Mouse (Mus musculus): ENCODE data around the gene Bhlha15. TPM values are rescaled to one million over a fixed set of nuclear protein-coding genes. Genes with fewer than 3 reads are reported as not detected.

Gene Bhlha15
- polyA plus RNA-seq (2014; fragmentation: Nextera tagmentation; extraction: Ambion mirVana) = 0.12 TPM in 1 of 2 replicates, not detected in the other

DNA sequence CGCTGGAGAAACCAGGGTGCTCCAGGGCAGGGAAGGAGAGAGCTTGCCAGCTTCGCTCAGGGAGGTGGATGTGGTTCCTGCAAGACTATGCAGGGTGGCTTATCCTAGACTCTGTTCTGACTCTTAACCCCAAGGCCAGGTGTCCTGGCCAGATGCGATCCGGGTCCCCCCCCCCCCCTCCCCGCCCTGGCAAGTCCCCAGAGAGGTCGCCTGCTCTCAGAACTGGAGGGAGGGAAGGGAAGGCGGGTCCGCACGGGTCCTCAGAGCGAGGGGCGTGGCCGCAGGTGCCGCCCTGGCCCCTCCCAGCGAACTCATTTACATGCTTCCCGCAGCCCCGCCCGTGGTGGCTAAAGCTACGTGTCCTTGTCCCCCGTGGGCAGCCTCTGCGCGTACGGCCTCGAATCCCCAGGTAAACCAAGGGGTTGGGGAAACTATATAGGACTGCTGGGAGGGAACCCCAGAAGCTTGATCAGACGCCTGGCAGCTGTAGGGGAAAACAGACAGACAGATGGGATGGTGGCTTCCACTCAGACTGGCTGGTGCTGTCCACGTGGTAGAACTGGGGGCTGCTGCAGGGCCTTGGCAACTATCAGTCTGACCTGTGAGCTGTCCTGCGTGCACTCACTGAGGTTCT is at the start of gene Bhlha15:
TSS of gene Bhlha15 (plus strand) at position 337 of the 634 bp plus-strand sequence.
- 5% methylated on average over 22 of the region's 26 CpGs for WGBS
- no peaks in the 10 kb centered on the region for H3K9me3 ChIP-seq (ENCODE audit: control insufficient read depth, low read length)
- H3K27ac ChIP-seq (ENCODE audit: low read depth, low read length) = no peak within 1 kb of the TSS
- no peak within 1 kb of the TSS for H3K9ac ChIP-seq (ENCODE audit: low read length)
- no peaks in the 10 kb centered on the region for H3K36me3 ChIP-seq (ENCODE audit: control insufficient read depth, insufficient read depth, low read length)
- H3K27me3 ChIP-seq (ENCODE audit: control insufficient read depth, insufficient read depth, low read length) = no peaks in the 10 kb centered on the region
- ATAC-seq (replicated peaks; ENCODE audit: low FRiP score) (peak; percentile 24; the same call in 1 of the 2 replicates), DNase-seq (ENCODE audit: low spot score) (peak; percentile 69)
- H3K4me1 ChIP-seq (replicated peaks; ENCODE audit: control insufficient read depth, insufficient read depth, low read length) = peaks cover 8% of the 10 kb centered on the region; the same call in 1 of the 2 replicates
- H3K4me2 ChIP-seq (ENCODE audit: low read depth, low read length, severe bottlenecking) = peak within 1 kb of the TSS; percentile 50
- peak within 1 kb of the TSS; percentile 11; the same call in 1 of the 2 replicates for H3K4me3 ChIP-seq (ENCODE audit: low read depth, low read length)

DNA sequence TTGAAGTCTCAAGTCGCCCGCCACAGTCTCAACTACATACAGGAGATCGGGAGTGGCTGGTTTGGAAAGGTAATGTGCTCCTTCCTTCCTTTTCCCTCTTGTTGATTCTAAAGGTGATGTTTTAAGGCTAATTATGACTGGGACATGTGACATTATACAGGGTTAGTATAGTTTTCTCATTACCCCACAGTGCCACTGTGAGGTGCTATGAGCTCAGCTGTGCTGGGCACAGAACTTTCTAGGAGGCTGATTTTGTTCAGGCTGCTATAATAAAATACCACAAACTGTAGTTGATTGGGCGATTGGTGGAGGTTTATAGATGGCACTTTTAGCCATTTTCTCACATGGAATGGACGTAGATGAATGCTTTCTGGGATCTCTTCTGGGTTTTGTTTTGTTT is 46.6 kb upstream of the Bhlha15 start:
- no peak overlapping the region for H3K27ac ChIP-seq (ENCODE audit: low read depth, low read length)
- H3K9me3 ChIP-seq (ENCODE audit: control insufficient read depth, low read length) = no peaks in the 10 kb centered on the region
- no peak overlapping the region for H3K4me2 ChIP-seq (ENCODE audit: low read depth, low read length, severe bottlenecking)
- no peaks in the 10 kb centered on the region for H3K4me1 ChIP-seq (replicated peaks; ENCODE audit: control insufficient read depth, insufficient read depth, low read length)
- H3K9ac ChIP-seq (ENCODE audit: low read length) = no peak overlapping the region
- 95% methylated on average over 5 of the region's 5 CpGs for WGBS
- DNase-seq (ENCODE audit: low spot score) (no peak), ATAC-seq (replicated peaks; ENCODE audit: low FRiP score) (no peak)
- H3K4me3 ChIP-seq (ENCODE audit: low read depth, low read length) = no peak overlapping the region
- H3K27me3 ChIP-seq (ENCODE audit: control insufficient read depth, insufficient read depth, low read length) = no peaks in the 10 kb centered on the region
- H3K36me3 ChIP-seq (ENCODE audit: control insufficient read depth, insufficient read depth, low read length) = no peaks in the 10 kb centered on the region; the same call in 1 of the 2 replicates

DNA sequence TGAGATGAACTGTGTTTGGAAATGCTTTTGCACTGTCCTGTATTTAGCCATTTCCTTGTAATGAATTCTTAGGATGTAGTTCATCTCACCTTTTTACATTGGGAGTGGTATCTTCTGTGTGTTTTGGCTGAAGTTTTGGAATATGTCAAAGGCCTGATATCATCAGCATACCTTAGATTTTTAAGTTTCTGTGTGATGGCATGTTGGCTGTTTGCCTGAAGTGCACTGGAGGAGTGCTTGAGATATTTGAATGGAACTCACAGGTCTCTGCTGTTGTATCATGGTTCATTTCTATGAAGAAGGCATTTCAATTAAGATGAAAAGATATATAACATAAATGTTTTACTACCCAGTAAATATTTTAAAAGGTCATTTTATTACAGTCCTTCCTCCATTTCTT is 43.2 kb upstream of the Bhlha15 start:
- no peaks in the 10 kb centered on the region for H3K27me3 ChIP-seq (ENCODE audit: control insufficient read depth, insufficient read depth, low read length)
- peaks cover 3% of the 10 kb centered on the region; the same call in 1 of the 2 replicates for H3K36me3 ChIP-seq (ENCODE audit: control insufficient read depth, insufficient read depth, low read length)
- H3K9ac ChIP-seq (ENCODE audit: low read length) = no peak overlapping the region
- no peak overlapping the region for H3K4me3 ChIP-seq (ENCODE audit: low read depth, low read length)
- H3K27ac ChIP-seq (ENCODE audit: low read depth, low read length) = no peak overlapping the region
- no peak for DNase-seq (ENCODE audit: low spot score)
- H3K4me1 ChIP-seq (replicated peaks; ENCODE audit: control insufficient read depth, insufficient read depth, low read length) = no peaks in the 10 kb centered on the region
- ATAC-seq (replicated peaks; ENCODE audit: low FRiP score) = no peak
- H3K9me3 ChIP-seq (ENCODE audit: control insufficient read depth, low read length) = no peaks in the 10 kb centered on the region
- H3K4me2 ChIP-seq (ENCODE audit: low read depth, low read length, severe bottlenecking) = no peak overlapping the region

DNA sequence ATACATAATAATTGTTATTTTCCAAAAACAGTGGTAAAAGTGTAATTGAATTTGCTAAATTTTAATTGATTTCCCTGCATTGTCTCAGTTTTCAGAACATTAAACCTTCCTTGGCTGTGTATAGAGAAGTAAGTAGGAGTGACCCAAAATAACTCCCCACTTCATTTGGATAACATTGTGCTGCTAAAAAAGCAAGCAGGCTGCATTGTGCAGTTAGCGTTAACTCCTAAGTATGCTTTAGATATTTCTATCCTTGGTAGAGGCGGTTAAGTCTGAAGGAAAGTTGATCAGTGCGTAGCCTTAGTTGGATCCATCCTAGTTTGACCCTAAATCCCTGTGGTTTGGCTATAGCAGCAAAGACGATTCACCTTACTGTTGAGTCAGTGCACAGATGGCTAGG is 40.6 kb upstream of the Bhlha15 start:
- Histone ChIP-seq H3K27ac (ENCODE audit: low read depth, low read length) (no peak overlapping the region), H3K9me3 (ENCODE audit: control insufficient read depth, low read length) (no peaks in the 10 kb centered on the region), H3K27me3 (ENCODE audit: control insufficient read depth, insufficient read depth, low read length) (no peaks in the 10 kb centered on the region), H3K36me3 (ENCODE audit: control insufficient read depth, insufficient read depth, low read length) (peaks cover 3% of the 10 kb centered on the region; the same call in 1 of the 2 replicates), H3K9ac (ENCODE audit: low read length) (no peak overlapping the region), H3K4me2 (ENCODE audit: low read depth, low read length, severe bottlenecking) (no peak overlapping the region), H3K4me1 (replicated peaks; ENCODE audit: control insufficient read depth, insufficient read depth, low read length) (no peaks in the 10 kb centered on the region), H3K4me3 (ENCODE audit: low read depth, low read length) (no peak overlapping the region)
- DNase-seq (ENCODE audit: low spot score) = no peak
- ATAC-seq (replicated peaks; ENCODE audit: low FRiP score) = no peak
- WGBS = 95% methylated on average over 4 of the region's 4 CpGs

DNA sequence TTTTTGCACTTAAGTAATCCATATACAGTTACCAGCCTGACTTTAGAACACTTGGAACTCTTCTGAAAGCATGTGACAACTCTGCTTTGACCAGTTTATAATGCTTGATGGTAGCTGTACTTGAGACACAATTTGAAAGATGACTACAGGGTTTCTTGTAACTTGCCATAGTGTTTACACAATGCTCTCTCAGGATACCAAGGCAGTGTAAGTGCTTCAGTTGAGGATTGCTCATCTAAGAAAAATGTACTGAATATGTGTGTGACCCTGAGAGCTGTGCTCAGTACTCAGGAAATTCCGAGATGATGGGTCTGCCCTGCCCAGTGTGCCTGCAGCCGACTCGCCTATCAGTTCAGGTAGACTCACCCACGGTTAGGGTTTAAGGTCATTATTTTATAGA is 38.8 kb upstream of the Bhlha15 start:
- Histone ChIP-seq H3K4me3 (ENCODE audit: low read depth, low read length) (no peak overlapping the region), H3K9me3 (ENCODE audit: control insufficient read depth, low read length) (no peaks in the 10 kb centered on the region), H3K9ac (ENCODE audit: low read length) (no peak overlapping the region), H3K27ac (ENCODE audit: low read depth, low read length) (no peak overlapping the region), H3K4me1 (replicated peaks; ENCODE audit: control insufficient read depth, insufficient read depth, low read length) (no peaks in the 10 kb centered on the region), H3K36me3 (ENCODE audit: control insufficient read depth, insufficient read depth, low read length) (peaks cover 3% of the 10 kb centered on the region; the same call in 1 of the 2 replicates), H3K27me3 (ENCODE audit: control insufficient read depth, insufficient read depth, low read length) (no peaks in the 10 kb centered on the region), H3K4me2 (ENCODE audit: low read depth, low read length, severe bottlenecking) (no peak overlapping the region)
- DNase-seq (ENCODE audit: low spot score) (no peak), ATAC-seq (replicated peaks; ENCODE audit: low FRiP score) (no peak)
- WGBS = 96% methylated on average over 4 of the region's 4 CpGs

DNA sequence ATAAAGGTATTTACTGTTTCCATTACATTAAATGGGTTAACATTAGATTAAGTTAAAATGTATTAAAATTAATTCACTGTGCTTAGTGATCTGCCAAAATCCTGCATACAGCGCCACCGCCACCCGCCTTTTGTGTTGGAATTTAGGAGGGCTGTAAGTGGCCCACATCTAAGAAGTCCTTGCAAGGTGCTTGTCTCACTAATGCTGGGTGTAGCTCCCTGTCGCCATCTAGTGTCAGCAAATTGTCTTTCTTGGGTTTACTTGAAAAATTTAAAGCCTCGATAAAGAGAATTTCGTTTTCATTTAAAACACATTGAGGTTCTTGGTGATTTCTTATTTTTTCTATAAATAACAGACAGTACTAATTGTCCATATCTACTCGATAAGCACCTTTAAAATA is 35.6 kb upstream of the Bhlha15 start:
- H3K27ac ChIP-seq (ENCODE audit: low read depth, low read length) = no peak overlapping the region
- no peaks in the 10 kb centered on the region for H3K4me1 ChIP-seq (replicated peaks; ENCODE audit: control insufficient read depth, insufficient read depth, low read length)
- no peak overlapping the region for H3K4me3 ChIP-seq (ENCODE audit: low read depth, low read length)
- peak; percentile 72 for DNase-seq (ENCODE audit: low spot score)
- no peak overlapping the region for H3K9ac ChIP-seq (ENCODE audit: low read length)
- H3K27me3 ChIP-seq (ENCODE audit: control insufficient read depth, insufficient read depth, low read length) = no peaks in the 10 kb centered on the region
- 39% methylated on average over 7 of the region's 7 CpGs for WGBS
- H3K4me2 ChIP-seq (ENCODE audit: low read depth, low read length, severe bottlenecking) = no peak overlapping the region
- H3K36me3 ChIP-seq (ENCODE audit: control insufficient read depth, insufficient read depth, low read length) = peaks cover 3% of the 10 kb centered on the region; the same call in 1 of the 2 replicates
- H3K9me3 ChIP-seq (ENCODE audit: control insufficient read depth, low read length) = no peaks in the 10 kb centered on the region
- no peak for ATAC-seq (replicated peaks; ENCODE audit: low FRiP score)

DNA sequence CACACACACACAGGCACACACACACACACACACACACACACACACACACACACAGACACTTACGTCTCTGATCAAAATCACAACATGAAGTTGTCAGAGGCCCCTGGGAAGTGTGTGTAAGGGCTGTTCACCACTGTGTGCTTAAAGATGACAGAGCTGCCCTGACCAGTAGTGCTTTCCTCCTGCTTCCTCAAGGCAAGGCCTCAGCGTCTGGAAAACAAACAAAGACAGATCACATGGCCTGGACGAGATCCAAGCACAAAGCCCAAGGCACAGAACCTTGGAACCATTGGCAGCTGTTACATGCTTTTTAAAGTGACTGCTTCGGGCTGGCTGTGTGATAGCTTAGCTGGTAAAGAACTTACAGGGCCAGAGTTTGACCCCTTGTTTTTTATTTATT is 31.5 kb upstream of the Bhlha15 start:
- Histone ChIP-seq H3K9me3 (ENCODE audit: control insufficient read depth, low read length) (no peaks in the 10 kb centered on the region), H3K27ac (ENCODE audit: low read depth, low read length) (no peak overlapping the region), H3K4me1 (replicated peaks; ENCODE audit: control insufficient read depth, insufficient read depth, low read length) (no peaks in the 10 kb centered on the region), H3K4me3 (ENCODE audit: low read depth, low read length) (no peak overlapping the region), H3K36me3 (ENCODE audit: control insufficient read depth, insufficient read depth, low read length) (no peaks in the 10 kb centered on the region), H3K4me2 (ENCODE audit: low read depth, low read length, severe bottlenecking) (no peak overlapping the region), H3K9ac (ENCODE audit: low read length) (no peak overlapping the region), H3K27me3 (ENCODE audit: control insufficient read depth, insufficient read depth, low read length) (no peaks in the 10 kb centered on the region)
- DNase-seq (ENCODE audit: low spot score) = no peak
- no peak for ATAC-seq (replicated peaks; ENCODE audit: low FRiP score)
- WGBS = 59% methylated on average over 4 of the region's 4 CpGs

DNA sequence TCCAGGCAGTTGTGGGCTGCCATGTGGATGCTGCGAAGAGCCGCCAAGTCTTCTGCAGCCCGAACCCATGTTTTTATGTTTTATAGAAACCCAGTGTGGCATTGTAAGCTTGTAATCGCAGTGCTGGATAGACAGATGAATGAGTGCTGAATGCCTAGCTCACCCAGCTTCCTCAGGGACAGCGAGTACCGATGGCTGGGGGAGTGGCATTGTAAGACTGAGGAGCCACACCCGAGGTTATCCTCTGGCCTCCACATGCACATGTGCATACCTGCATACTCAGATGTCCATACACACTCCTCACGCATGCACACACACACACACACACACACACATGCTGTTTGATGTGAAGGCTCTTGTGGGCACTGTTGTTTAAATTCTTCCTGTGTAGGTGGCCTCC is 30.9 kb upstream of the Bhlha15 start:
- Histone ChIP-seq H3K27me3 (ENCODE audit: control insufficient read depth, insufficient read depth, low read length) (no peaks in the 10 kb centered on the region), H3K4me2 (ENCODE audit: low read depth, low read length, severe bottlenecking) (no peak overlapping the region), H3K9ac (ENCODE audit: low read length) (no peak overlapping the region), H3K27ac (ENCODE audit: low read depth, low read length) (no peak overlapping the region), H3K9me3 (ENCODE audit: control insufficient read depth, low read length) (no peaks in the 10 kb centered on the region), H3K4me3 (ENCODE audit: low read depth, low read length) (no peak overlapping the region), H3K36me3 (ENCODE audit: control insufficient read depth, insufficient read depth, low read length) (no peaks in the 10 kb centered on the region), H3K4me1 (replicated peaks; ENCODE audit: control insufficient read depth, insufficient read depth, low read length) (no peaks in the 10 kb centered on the region)
- no peak for DNase-seq (ENCODE audit: low spot score)
- ATAC-seq (replicated peaks; ENCODE audit: low FRiP score) = no peak
- WGBS = 94% methylated on average over 8 of the region's 8 CpGs

All from forebrain, embryonic 11.5 days (tissue).